Mouse (Mus musculus): ENCODE data around the gene Irf2bp1. TPM values are rescaled to one million over a fixed set of nuclear protein-coding genes. Genes with fewer than 3 reads are reported as not detected.

Gene Irf2bp1
- polyA plus RNA-seq, 1 experiment from 2014 or later: 22.1 TPM

- peaks cover 14% of the 10 kb centered on the region for H3K4me1 ChIP-seq
- H3K9me3 ChIP-seq: no peaks in the 10 kb centered on the region
- H3K4me3 ChIP-seq: no peak overlapping the region
- H3K27me3 ChIP-seq (ENCODE audit: poor library complexity, severe bottlenecking): no peaks in the 10 kb centered on the region
- no peak for DNase-seq (ENCODE audit: extremely low spot score, low spot score)
- H3K27ac ChIP-seq: no peak overlapping the region
- 66% methylated on average over 4 of the region's 4 CpGs for WGBS
- peaks cover 92% of the 10 kb centered on the region for H3K36me3 ChIP-seq (replicated peaks)
These were observed 47.3 kb downstream of the Irf2bp1 start for GRCm38 (mm10) chr7:19051161-19051560.

GRCm38 (mm10) chr7:19052345-19053135 is 48.7 kb downstream of the Irf2bp1 start:
- WGBS: 88% methylated on average over 15 of the region's 15 CpGs
- H3K4me3 ChIP-seq: no peak overlapping the region
- DNase-seq (ENCODE audit: extremely low spot score, low spot score): no peak
- H3K36me3 ChIP-seq (replicated peaks): peaks cover 85% of the 10 kb centered on the region
- no peaks in the 10 kb centered on the region; the same call in 1 of the 2 replicates for H3K9me3 ChIP-seq
- no peak overlapping the region for H3K27ac ChIP-seq
- H3K27me3 ChIP-seq (ENCODE audit: poor library complexity, severe bottlenecking): no peaks in the 10 kb centered on the region
- peaks cover 14% of the 10 kb centered on the region for H3K4me1 ChIP-seq

GRCm38 (mm10) chr7:19053136-19053532 is 49.3 kb downstream of the Irf2bp1 start:
- Histone ChIP-seq H3K36me3 (replicated peaks) (peaks cover 79% of the 10 kb centered on the region), H3K4me1 (peaks cover 14% of the 10 kb centered on the region), H3K4me3 (no peak overlapping the region), H3K27me3 (ENCODE audit: poor library complexity, severe bottlenecking) (no peaks in the 10 kb centered on the region), H3K27ac (no peak overlapping the region), H3K9me3 (no peaks in the 10 kb centered on the region; the same call in 1 of the 2 replicates)
- WGBS: 90% methylated on average over 7 of the region's 7 CpGs
- DNase-seq (ENCODE audit: extremely low spot score, low spot score): no peak

- peak within 1 kb of the TSS; percentile 42 for H3K4me3 ChIP-seq
These were observed 50.4 kb downstream of the Irf2bp1 start, which contains the start of gene Rsph6a for GRCm38 (mm10) chr7:19054047-19054776. Rsph6a (plus strand) TSS chr7:19054690.

GRCm38 (mm10) chr7:19054777-19055076 is 50.9 kb downstream of the Irf2bp1 start:
- 68% methylated on average over 9 of the region's 9 CpGs for WGBS
- H3K27me3 ChIP-seq (ENCODE audit: poor library complexity, severe bottlenecking): no peaks in the 10 kb centered on the region
- H3K4me1 ChIP-seq: peaks cover 14% of the 10 kb centered on the region
- H3K9me3 ChIP-seq: no peaks in the 10 kb centered on the region; the same call in 1 of the 2 replicates
- H3K36me3 ChIP-seq (replicated peaks): peaks cover 63% of the 10 kb centered on the region
- H3K4me3 ChIP-seq: peak overlapping the region; percentile 42
- DNase-seq (ENCODE audit: extremely low spot score, low spot score): no peak
- H3K27ac ChIP-seq: peak overlapping the region; percentile 67; the same call in 1 of the 2 replicates

More at GRCm38 (mm10) chr7:19054047-19054776, 50.4 kb downstream of the Irf2bp1 start, which contains the start of gene Rsph6a:
- H3K27me3 ChIP-seq (ENCODE audit: poor library complexity, severe bottlenecking): no peaks in the 10 kb centered on the region
- peak; percentile 79 for DNase-seq (ENCODE audit: extremely low spot score, low spot score)
- H3K27ac ChIP-seq: peak within 1 kb of the TSS; percentile 67
- no peaks in the 10 kb centered on the region; the same call in 1 of the 2 replicates for H3K9me3 ChIP-seq
- 19% methylated on average over 33 of the region's 33 CpGs for WGBS
- peaks cover 68% of the 10 kb centered on the region for H3K36me3 ChIP-seq (replicated peaks)
- peaks cover 14% of the 10 kb centered on the region for H3K4me1 ChIP-seq

GRCm38 (mm10) chr7:19055108-19055507 is 51.3 kb downstream of the Irf2bp1 start:
- H3K27ac ChIP-seq: no peak overlapping the region
- DNase-seq (ENCODE audit: extremely low spot score, low spot score): no peak
- no peaks in the 10 kb centered on the region; the same call in 1 of the 2 replicates for H3K9me3 ChIP-seq
- no peaks in the 10 kb centered on the region for H3K27me3 ChIP-seq (ENCODE audit: poor library complexity, severe bottlenecking)
- WGBS: 88% methylated on average over 8 of the region's 8 CpGs
- no peak overlapping the region; the same call in 1 of the 2 replicates for H3K4me3 ChIP-seq
- H3K4me1 ChIP-seq: peaks cover 14% of the 10 kb centered on the region
- peaks cover 59% of the 10 kb centered on the region for H3K36me3 ChIP-seq (replicated peaks)

Other genes starting within 250 kb of the Irf2bp1 start
- not detected in 2 replicates for gene Psg19, start 205.5 kb upstream of the Irf2bp1 start, polyA plus RNA-seq (2016; fragmentation: Nextera tagmentation; extraction: Ambion mirVana)
- 0.09 TPM in 1 of 2 replicates, not detected in the other for gene Psg17, start 182.4 kb upstream of the Irf2bp1 start, polyA plus RNA-seq (2016; fragmentation: Nextera tagmentation; extraction: Ambion mirVana)
- gene Mill2, start 164.1 kb upstream of the Irf2bp1 start, polyA plus RNA-seq (2016; fragmentation: Nextera tagmentation; extraction: Ambion mirVana): not detected in 2 replicates
- 0.93 and 1.0 TPM in 2 replicates for gene Pglyrp1, start 132.7 kb upstream of the Irf2bp1 start, polyA plus RNA-seq (2016; fragmentation: Nextera tagmentation; extraction: Ambion mirVana)
- gene Ccdc61, start 93.6 kb upstream of the Irf2bp1 start, polyA plus RNA-seq (2016; fragmentation: Nextera tagmentation; extraction: Ambion mirVana): 30.0 and 31.0 TPM in 2 replicates
- gene Nova2, start 78.2 kb upstream of the Irf2bp1 start, polyA plus RNA-seq (2016; fragmentation: Nextera tagmentation; extraction: Ambion mirVana): 2.2 and 2.9 TPM in 2 replicates
- gene Nanos2, start 16.6 kb upstream of the Irf2bp1 start, polyA plus RNA-seq (2016; fragmentation: Nextera tagmentation; extraction: Ambion mirVana): 0.15 TPM in 1 of 2 replicates, not detected in the other
- gene Mypop, start 12.8 kb upstream of the Irf2bp1 start, polyA plus RNA-seq (2016; fragmentation: Nextera tagmentation; extraction: Ambion mirVana): 3.9 and 4.4 TPM in 2 replicates
- not detected in 2 replicates for gene Foxa3, start 19.5 kb downstream of the Irf2bp1 start, polyA plus RNA-seq (2016; fragmentation: Nextera tagmentation; extraction: Ambion mirVana)
- 41.2 and 46.3 TPM in 2 replicates for gene Sympk, start 20.3 kb downstream of the Irf2bp1 start, polyA plus RNA-seq (2016; fragmentation: Nextera tagmentation; extraction: Ambion mirVana)
- not detected in 2 replicates for gene Rsph6a, start 50.6 kb downstream of the Irf2bp1 start, polyA plus RNA-seq (2016; fragmentation: Nextera tagmentation; extraction: Ambion mirVana)
- 14.4 and 16.3 TPM in 2 replicates for gene Dmwd, start 72.2 kb downstream of the Irf2bp1 start, polyA plus RNA-seq (2016; fragmentation: Nextera tagmentation; extraction: Ambion mirVana)
- 8.3 and 9.1 TPM in 2 replicates for gene Dmpk, start 79.8 kb downstream of the Irf2bp1 start, polyA plus RNA-seq (2016; fragmentation: Nextera tagmentation; extraction: Ambion mirVana)
- 6.7 and 7.4 TPM in 2 replicates for gene Six5, start 90.5 kb downstream of the Irf2bp1 start, polyA plus RNA-seq (2016; fragmentation: Nextera tagmentation; extraction: Ambion mirVana)
- gene Gm4969, start 114.3 kb downstream of the Irf2bp1 start, polyA plus RNA-seq (2016; fragmentation: Nextera tagmentation; extraction: Ambion mirVana): 0.81 and 1.1 TPM in 2 replicates
- 17.8 and 18.4 TPM in 2 replicates for gene Fbxo46, start 115.8 kb downstream of the Irf2bp1 start, polyA plus RNA-seq (2016; fragmentation: Nextera tagmentation; extraction: Ambion mirVana)
- gene Qpctl, start 145.2 kb downstream of the Irf2bp1 start, polyA plus RNA-seq (2016; fragmentation: Nextera tagmentation; extraction: Ambion mirVana): 14.7 and 16.0 TPM in 2 replicates
- gene Snrpd2, start 145.7 kb downstream of the Irf2bp1 start, polyA plus RNA-seq (2016; fragmentation: Nextera tagmentation; extraction: Ambion mirVana): 183 and 193 TPM in 2 replicates
- gene Gipr, start 162.1 kb downstream of the Irf2bp1 start, polyA plus RNA-seq (2016; fragmentation: Nextera tagmentation; extraction: Ambion mirVana): 0.22 and 0.25 TPM in 2 replicates
- gene Eml2, start 172.4 kb downstream of the Irf2bp1 start, polyA plus RNA-seq (2016; fragmentation: Nextera tagmentation; extraction: Ambion mirVana): 5.3 and 6.4 TPM in 2 replicates
- gene Gpr4, start 208.5 kb downstream of the Irf2bp1 start, polyA plus RNA-seq (2016; fragmentation: Nextera tagmentation; extraction: Ambion mirVana): 1.6 and 2.0 TPM in 2 replicates
- 50.7 and 51.4 TPM in 2 replicates for gene Opa3, start 224.3 kb downstream of the Irf2bp1 start, polyA plus RNA-seq (2016; fragmentation: Nextera tagmentation; extraction: Ambion mirVana)

All from forebrain, embryonic 10.5 days (tissue).